ENCODE assay signal across 8 mouse cellular contexts in the genomic region with DNA sequence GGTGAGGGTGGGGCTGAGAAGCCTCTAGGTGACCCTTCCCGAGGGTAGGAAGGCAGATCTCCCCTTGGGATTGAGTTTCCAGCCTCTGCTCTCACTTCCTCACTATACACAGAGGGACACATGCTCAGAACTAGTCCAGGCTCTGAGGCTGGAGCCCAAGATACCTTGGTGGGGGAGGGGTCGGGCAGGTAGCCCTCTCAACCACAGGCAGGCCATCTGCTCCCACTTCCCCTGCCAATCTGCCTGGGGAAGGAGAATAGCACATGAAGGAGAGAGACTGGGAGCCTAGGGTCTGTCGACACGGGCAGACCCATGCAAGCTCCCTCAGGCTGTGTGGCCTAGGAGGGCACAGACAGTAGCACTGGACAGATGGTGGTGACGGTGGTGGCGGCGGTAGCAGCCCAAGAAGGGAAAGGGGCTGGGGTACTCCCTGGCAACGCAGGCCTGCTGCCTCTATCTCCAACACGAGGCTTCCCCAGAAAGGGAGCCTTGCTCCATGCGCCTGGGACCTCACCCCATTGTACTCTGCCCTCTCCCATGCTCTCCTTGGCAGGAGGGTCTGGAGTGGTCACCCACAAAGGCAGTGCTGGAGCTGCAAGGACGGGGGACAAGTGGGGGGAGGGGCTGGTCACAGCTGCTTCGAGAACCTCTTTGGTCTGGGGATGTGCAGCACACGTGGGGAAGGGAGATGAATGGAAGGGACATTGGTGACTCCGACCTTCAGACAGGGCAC. TPM values are rescaled to one million over a fixed set of nuclear protein-coding genes. Genes with fewer than 3 reads are reported as not detected.
DNase-seq lines count a peak whose midpoint lies in the region; ATAC-seq and TF ChIP-seq lines count a peak whose summit lies in the region.

No protein-coding gene starts in this region.

- peak; percentile 19 for DNase-seq in kidney, adult 9 months
- DNase-seq in kidney, postnatal 14 days, result no peak
- DNase-seq in cerebellum, adult 18-20 months, result peak; percentile 86 to 88
- no peak for DNase-seq in forebrain, postnatal 0 days
- DNase-seq in spleen, postnatal 10 days (ENCODE audit: low spot score in 2 of 2), result no peak
- DNase-seq in urinary bladder, adult 2 months (ENCODE audit: low spot score), result no peak
- no peak for DNase-seq in frontal cortex, adult 2 months (ENCODE audit: extremely low spot score in 1 of 2, low spot score in 1 of 2)

- no peak overlapping the region for H3K4me3 ChIP-seq in forebrain, postnatal 0 days (ENCODE audit: low read depth, low read length)
- peak overlapping the region; percentile 34 for H3K4me3 ChIP-seq in midbrain, embryonic 12.5 days

- no peaks in the 10 kb centered on the region for H3K9me3 ChIP-seq in forebrain, postnatal 0 days (ENCODE audit: low read length)
- H3K9me3 ChIP-seq in midbrain, embryonic 12.5 days, result no peaks in the 10 kb centered on the region

- H3K27ac ChIP-seq in forebrain, postnatal 0 days (ENCODE audit: low read depth, low read length), result no peak overlapping the region
- peak overlapping the region; percentile 1; the same call in 1 of the 2 replicates for H3K27ac ChIP-seq in midbrain, embryonic 12.5 days (replicated peaks)

- no peak for TF ChIP-seq CTCF in forebrain, postnatal 0 days (IDR thresholded peaks at IDR 0.05; ENCODE audit: low read depth)

- no peak overlapping the region for H3K9ac ChIP-seq in forebrain, postnatal 0 days
- H3K9ac ChIP-seq in midbrain, embryonic 12.5 days (replicated peaks), result 0 out of 2 replicates have a peak overlapping the region, but pooled peaks have one; percentile 53

- no peaks in the 10 kb centered on the region for H3K4me1 ChIP-seq in forebrain, postnatal 0 days (ENCODE audit: insufficient read depth)
- H3K4me1 ChIP-seq in midbrain, embryonic 12.5 days, result peaks cover 32% of the 10 kb centered on the region

- peaks cover 24% of the 10 kb centered on the region for H3K36me3 ChIP-seq in forebrain, postnatal 0 days (ENCODE audit: insufficient read depth)
- no peaks in the 10 kb centered on the region for H3K36me3 ChIP-seq in midbrain, embryonic 12.5 days

- H3K27me3 ChIP-seq in forebrain, postnatal 0 days (ENCODE audit: insufficient read depth, low read length), result peaks cover 6% of the 10 kb centered on the region; the same call in 1 of the 2 replicates
- H3K27me3 ChIP-seq in midbrain, embryonic 12.5 days, result peaks cover 74% of the 10 kb centered on the region

- ATAC-seq in forebrain, postnatal 0 days, result 0 out of 2 replicates have a peak, but pooled peaks have one; percentile 3
- peak; percentile 7; the same call in 1 of the 2 replicates for ATAC-seq in midbrain, embryonic 12.5 days (ENCODE audit: low FRiP score, low read depth)

- 21% methylated on average over 14 of the region's 14 CpGs for WGBS in forebrain, postnatal 0 days
- WGBS in midbrain, embryonic 12.5 days, result 14% methylated on average over 14 of the region's 14 CpGs

- H3K4me2 ChIP-seq in forebrain, postnatal 0 days (ENCODE audit: low read depth), result no peak overlapping the region
- H3K4me2 ChIP-seq in midbrain, embryonic 12.5 days (replicated peaks), result peak overlapping the region; percentile 61

RNA-seq across cellular contexts. Expression of a gene that starts 4.3 kb away (rescaled TPM):
- 5.5 and 6.6 TPM in 2 replicates for total RNA-seq in forebrain, postnatal 0 days (2014; rRNA removed)
- 5.9 and 7.3 TPM in 2 replicates for polyA plus RNA-seq in forebrain, postnatal 0 days (2015; fragmentation: Nextera tagmentation; extraction: Ambion mirVana)
- polyA plus RNA-seq in midbrain, embryonic 12.5 days (2016; fragmentation: Nextera tagmentation; extraction: Ambion mirVana), result 14.4 and 15.2 TPM in 2 replicates
- 5.8 and 6.9 TPM in 2 replicates for polyA plus RNA-seq in urinary bladder, adult 2 months (2012; rRNA removed)
- 9.8 and 11.2 TPM in 2 replicates for polyA plus RNA-seq in frontal cortex, adult 2 months (2012; rRNA removed)

RNA-seq across cellular contexts. Expression of a gene that starts 4.3 kb away (rescaled TPM):
- 10.0 and 11.0 TPM in 2 replicates for total RNA-seq in forebrain, postnatal 0 days (2014; rRNA removed)
- 7.1 and 8.1 TPM in 2 replicates for polyA plus RNA-seq in forebrain, postnatal 0 days (2015; fragmentation: Nextera tagmentation; extraction: Ambion mirVana)
- 18.9 and 19.3 TPM in 2 replicates for polyA plus RNA-seq in midbrain, embryonic 12.5 days (2016; fragmentation: Nextera tagmentation; extraction: Ambion mirVana)
- 4.4 and 4.9 TPM in 2 replicates for polyA plus RNA-seq in urinary bladder, adult 2 months (2012; rRNA removed)
- polyA plus RNA-seq in frontal cortex, adult 2 months (2012; rRNA removed), result 3.8 TPM in 2 replicates

RNA-seq across cellular contexts. Expression of a gene that starts 8.4 kb away (rescaled TPM):
- 33.5 and 35.5 TPM in 2 replicates for total RNA-seq in forebrain, postnatal 0 days (2014; rRNA removed)
- 4.7 and 11.3 TPM in 2 replicates for polyA plus RNA-seq in forebrain, postnatal 0 days (2015; fragmentation: Nextera tagmentation; extraction: Ambion mirVana)
- polyA plus RNA-seq in midbrain, embryonic 12.5 days (2016; fragmentation: Nextera tagmentation; extraction: Ambion mirVana), result 6.9 and 8.3 TPM in 2 replicates
- polyA plus RNA-seq in urinary bladder, adult 2 months (2012; rRNA removed), result 5.9 and 6.2 TPM in 2 replicates
- 114 and 133 TPM in 2 replicates for polyA plus RNA-seq in frontal cortex, adult 2 months (2012; rRNA removed)

RNA-seq across cellular contexts. Expression of a gene that starts 30.3 kb away (rescaled TPM):
- 33.8 and 40.1 TPM in 2 replicates for total RNA-seq in forebrain, postnatal 0 days (2014; rRNA removed)
- 73.0 and 77.4 TPM in 2 replicates for polyA plus RNA-seq in forebrain, postnatal 0 days (2015; fragmentation: Nextera tagmentation; extraction: Ambion mirVana)
- 47.4 and 54.8 TPM in 2 replicates for polyA plus RNA-seq in midbrain, embryonic 12.5 days (2016; fragmentation: Nextera tagmentation; extraction: Ambion mirVana)
- 115 and 119 TPM in 2 replicates for polyA plus RNA-seq in urinary bladder, adult 2 months (2012; rRNA removed)
- polyA plus RNA-seq in frontal cortex, adult 2 months (2012; rRNA removed), result 97.5 and 108 TPM in 2 replicates

RNA-seq across cellular contexts. Expression of a gene that starts 33.2 kb away (rescaled TPM):
- 151 and 160 TPM in 2 replicates for total RNA-seq in forebrain, postnatal 0 days (2014; rRNA removed)
- polyA plus RNA-seq in forebrain, postnatal 0 days (2015; fragmentation: Nextera tagmentation; extraction: Ambion mirVana), result 128 and 145 TPM in 2 replicates
- 139 and 146 TPM in 2 replicates for polyA plus RNA-seq in midbrain, embryonic 12.5 days (2016; fragmentation: Nextera tagmentation; extraction: Ambion mirVana)
- polyA plus RNA-seq in urinary bladder, adult 2 months (2012; rRNA removed), result 32.4 and 46.0 TPM in 2 replicates
- 53.3 and 58.1 TPM in 2 replicates for polyA plus RNA-seq in frontal cortex, adult 2 months (2012; rRNA removed)

Comparison
In these comparisons a context has a peak if more than half of its experiments do, and no peak if none do; other contexts are left out.
1. DNase-seq: peak in kidney, adult 9 months (single experiment) and cerebellum, adult 18-20 months (2 of 2); none in kidney, postnatal 14 days (single experiment), forebrain, postnatal 0 days (single experiment), spleen, postnatal 10 days (0 of 2), urinary bladder, adult 2 months (single experiment) and frontal cortex, adult 2 months (0 of 2).